Mouse (Mus musculus) cerebellum, postnatal 4 days (tissue): ENCODE results near the gene Olfr984.

Experiments used
- DNase-seq, 2 experiments: peaks; one replicate each; pipeline ENCODE4 v3.0.0; 2022; ENCODE audit warnings: low spot score in 2 of 2, mixed read lengths in 1 of 2

Gene Olfr984

GRCm38 (mm10) chr9:40114106-40114505, at the start of gene Olfr984:
TSS of gene Olfr984 (minus strand) at chr9:40114206.
- DNase-seq = no peak

GRCm38 (mm10) chr9:40155118-40155644, 41.2 kb upstream of the Olfr984 start:
- DNase-seq = no peak

GRCm38 (mm10) chr9:40141544-40141943, 27.5 kb upstream of the Olfr984 start:
- DNase-seq = no peak

- DNase-seq = no peak
Observed at GRCm38 (mm10) chr9:40139484-40139883, 25.5 kb upstream of the Olfr984 start.

GRCm38 (mm10) chr9:40136987-40137688, 23.1 kb upstream of the Olfr984 start:
- no peak for DNase-seq

- no peak for DNase-seq
Observed at GRCm38 (mm10) chr9:40130556-40130955, 16.6 kb upstream of the Olfr984 start.

- DNase-seq = no peak
Observed at GRCm38 (mm10) chr9:40130084-40130483, 16.1 kb upstream of the Olfr984 start, which contains the start of gene Olfr985. TSS of gene Olfr985 (minus strand) at chr9:40130184.

GRCm38 (mm10) chr9:40117287-40117659, 3.3 kb upstream of the Olfr984 start:
- no peak for DNase-seq

- DNase-seq = no peak
Observed at GRCm38 (mm10) chr9:40116645-40117286, 2.8 kb upstream of the Olfr984 start.

- DNase-seq = no peak
Observed at GRCm38 (mm10) chr9:40094769-40095168, 19.2 kb downstream of the Olfr984 start.

- DNase-seq = no peak
Observed at GRCm38 (mm10) chr9:40093495-40093894, 20.5 kb downstream of the Olfr984 start, which contains the start of gene Olfr983. TSS of gene Olfr983 (minus strand) at chr9:40093595.

GRCm38 (mm10) chr9:40073529-40073928, 40.5 kb downstream of the Olfr984 start, which contains the start of gene Olfr982:
TSS of gene Olfr982 (plus strand) at chr9:40073829.
- no peak for DNase-seq

GRCm38 (mm10) chr9:40050138-40050537, 63.9 kb downstream of the Olfr984 start:
- no peak for DNase-seq
